Mouse (Mus musculus) small intestine, adult 2 months (tissue): ENCODE results near the gene Cmtr1.

Experiments
- CTCF ChIP-seq: fragments of 200-500 bp; IDR thresholded peaks from 2 replicates; pipeline ENCODE4 v1.5.1; 2012; ENCODE audit warnings: low read depth, mild to moderate bottlenecking, control low read depth, inconsistent platforms, low read length, moderate library complexity, mixed read lengths; ENCODE audit not compliant: insufficient replicate concordance, insufficient read length; ENCODE audit errors: extremely low read depth
- POLR2A ChIP-seq: fragments of 200-500 bp; IDR thresholded peaks from 2 replicates; pipeline ENCODE4 v1.6.1; 2012; ENCODE audit warnings: low read depth, mild to moderate bottlenecking, control low read depth, inconsistent platforms, low read length, moderate library complexity

DNA sequence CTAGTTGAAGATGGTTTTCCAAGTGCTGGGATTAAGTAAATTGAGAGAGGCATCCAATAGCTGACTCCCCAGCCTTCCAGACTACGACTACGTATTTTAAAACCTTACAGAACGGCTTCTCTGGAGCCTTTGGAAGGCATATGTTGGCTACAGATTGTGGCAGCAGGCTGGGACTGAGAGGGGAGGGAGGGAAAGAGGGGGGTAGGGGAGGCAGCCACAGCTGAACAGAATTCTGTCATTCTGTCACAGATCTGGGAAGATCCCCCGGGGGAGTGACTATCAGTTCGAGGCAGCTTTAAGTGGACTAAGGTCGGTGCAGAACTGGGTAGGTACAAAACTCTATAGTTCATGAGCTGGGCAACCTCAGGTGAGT is 71.5 kb downstream of the Cmtr1 start:
- no peak for TF ChIP-seq CTCF
- TF ChIP-seq POLR2A: no peak
